Mouse (Mus musculus): ENCODE results near the gene Glipr2. TPM values are rescaled to one million over a fixed set of nuclear protein-coding genes. Genes with fewer than 3 reads are reported as not detected.

Glipr2 gene
- polyA plus RNA-seq, 1 experiment from 2014 or later, result 37.9 TPM

DNA sequence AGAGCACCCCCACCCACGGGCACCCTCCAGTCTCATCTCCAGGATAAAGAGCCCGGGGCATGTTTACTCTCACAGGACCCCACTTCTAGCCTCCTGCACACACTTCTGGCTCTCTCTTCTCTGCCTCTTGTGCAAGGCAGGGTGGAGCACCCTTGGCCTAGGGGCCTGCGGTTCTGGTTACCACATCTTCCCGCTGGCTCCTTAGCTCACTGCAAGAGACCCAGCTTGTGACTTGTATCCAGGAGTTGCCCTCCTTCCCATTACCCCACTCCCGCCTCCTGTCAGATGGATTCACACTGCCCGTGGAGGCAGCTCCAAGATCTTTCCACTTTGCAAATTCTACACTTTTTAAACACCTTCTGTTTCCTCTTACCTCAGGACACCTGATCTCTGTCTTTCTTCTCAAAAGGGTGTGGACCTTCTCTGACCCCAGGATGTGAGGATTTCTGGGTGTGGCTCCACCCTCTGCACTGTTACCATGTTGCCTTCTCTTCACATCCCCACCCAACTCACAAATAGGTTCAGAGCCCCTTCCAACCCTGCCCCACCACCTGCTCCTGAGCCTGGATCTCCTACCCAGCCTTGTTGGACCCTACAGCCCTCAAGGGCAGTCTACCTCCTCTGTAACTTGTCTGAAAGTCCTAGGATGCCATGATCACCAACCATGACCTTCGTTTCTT is 8.8 kb downstream of the Glipr2 start:
- Histone ChIP-seq H3K9me3 (ENCODE audit: low read length) (no peaks in the 10 kb centered on the region), H3K27ac (ENCODE audit: low read length) (peak overlapping the region; percentile 72; the same call in 1 of the 2 replicates), H3K4me1 (ENCODE audit: insufficient read depth, low read depth, low read length) (peaks cover 17% of the 10 kb centered on the region; the same call in 1 of the 2 replicates), H3K4me2 (replicated peaks; ENCODE audit: low read depth, low read length) (no peak overlapping the region), H3K36me3 (ENCODE audit: insufficient read depth, low read length) (no peaks in the 10 kb centered on the region), H3K27me3 (replicated peaks; ENCODE audit: insufficient read depth, low read length) (no peaks in the 10 kb centered on the region), H3K9ac (replicated peaks; ENCODE audit: low read depth) (no peak overlapping the region), H3K4me3 (ENCODE audit: low read depth, low read length) (no peak overlapping the region)
- TF ChIP-seq CTCF (IDR thresholded peaks at IDR 0.05), result no peak
- no peak for TF ChIP-seq EP300 (IDR thresholded peaks at IDR 0.05)
- peak; percentile 69 for DNase-seq (ENCODE audit: low spot score)
- ATAC-seq, result peak; percentile 74
- 54% methylated on average over 7 of the region's 7 CpGs for WGBS

DNA sequence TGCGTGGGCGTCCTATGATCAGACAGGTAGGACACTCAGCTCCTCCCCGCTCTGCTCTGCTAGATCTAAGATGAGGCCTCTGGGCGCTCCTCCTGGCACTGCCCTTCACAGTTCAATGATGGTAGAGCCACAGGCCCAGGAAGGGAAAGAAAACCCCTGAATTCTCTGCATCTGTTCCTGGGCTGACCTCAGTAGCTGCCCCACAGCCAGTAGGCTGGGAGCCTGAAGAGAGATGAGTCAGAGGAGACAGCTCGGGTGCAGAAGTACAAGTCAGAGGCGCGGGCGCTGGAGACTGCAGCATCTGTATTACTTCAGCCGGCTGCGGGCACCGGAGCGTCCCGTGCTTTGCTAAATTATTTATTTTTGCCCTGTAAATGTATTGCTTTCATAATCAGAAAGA is 11.4 kb downstream of the Glipr2 start:
- no peak for TF ChIP-seq CTCF (IDR thresholded peaks at IDR 0.05)
- no peak for TF ChIP-seq EP300 (IDR thresholded peaks at IDR 0.05)
- Histone ChIP-seq H3K9ac (replicated peaks; ENCODE audit: low read depth) (no peak overlapping the region), H3K4me2 (replicated peaks; ENCODE audit: low read depth, low read length) (no peak overlapping the region), H3K4me1 (ENCODE audit: insufficient read depth, low read depth, low read length) (peaks cover 23% of the 10 kb centered on the region; the same call in 1 of the 2 replicates), H3K36me3 (ENCODE audit: insufficient read depth, low read length) (no peaks in the 10 kb centered on the region), H3K27ac (ENCODE audit: low read length) (0 out of 2 replicates have a peak overlapping the region, but pooled peaks have one; percentile 5), H3K9me3 (ENCODE audit: low read length) (no peaks in the 10 kb centered on the region), H3K4me3 (ENCODE audit: low read depth, low read length) (no peak overlapping the region), H3K27me3 (replicated peaks; ENCODE audit: insufficient read depth, low read length) (no peaks in the 10 kb centered on the region)
- 62% methylated on average over 13 of the region's 13 CpGs for WGBS
- DNase-seq (ENCODE audit: low spot score), result peak; percentile 70
- ATAC-seq, result no peak

DNA sequence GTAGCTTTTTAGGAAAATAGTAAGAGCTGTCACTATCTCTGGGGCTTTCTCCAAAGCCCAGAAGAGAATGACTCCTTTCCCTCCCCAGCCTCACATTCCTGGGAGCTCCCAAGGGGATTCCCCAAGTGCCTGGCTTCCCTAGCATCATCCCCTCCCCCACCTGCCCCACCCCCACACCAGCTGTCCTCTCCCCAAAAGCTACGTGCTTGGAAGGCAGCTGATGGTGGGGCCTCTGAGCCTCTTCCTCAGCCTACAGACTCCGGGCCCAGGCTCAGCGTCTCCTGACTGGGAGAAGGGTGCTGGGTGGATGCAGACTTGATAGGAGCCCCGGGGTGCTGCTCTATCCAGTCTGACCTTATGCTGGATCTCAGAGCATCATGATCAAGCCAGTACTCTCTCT is 12.2 kb downstream of the Glipr2 start:
- no peaks in the 10 kb centered on the region for H3K9me3 ChIP-seq (ENCODE audit: low read length)
- no peak for ATAC-seq
- WGBS, result 39% methylated on average over 4 of the region's 4 CpGs

DNA sequence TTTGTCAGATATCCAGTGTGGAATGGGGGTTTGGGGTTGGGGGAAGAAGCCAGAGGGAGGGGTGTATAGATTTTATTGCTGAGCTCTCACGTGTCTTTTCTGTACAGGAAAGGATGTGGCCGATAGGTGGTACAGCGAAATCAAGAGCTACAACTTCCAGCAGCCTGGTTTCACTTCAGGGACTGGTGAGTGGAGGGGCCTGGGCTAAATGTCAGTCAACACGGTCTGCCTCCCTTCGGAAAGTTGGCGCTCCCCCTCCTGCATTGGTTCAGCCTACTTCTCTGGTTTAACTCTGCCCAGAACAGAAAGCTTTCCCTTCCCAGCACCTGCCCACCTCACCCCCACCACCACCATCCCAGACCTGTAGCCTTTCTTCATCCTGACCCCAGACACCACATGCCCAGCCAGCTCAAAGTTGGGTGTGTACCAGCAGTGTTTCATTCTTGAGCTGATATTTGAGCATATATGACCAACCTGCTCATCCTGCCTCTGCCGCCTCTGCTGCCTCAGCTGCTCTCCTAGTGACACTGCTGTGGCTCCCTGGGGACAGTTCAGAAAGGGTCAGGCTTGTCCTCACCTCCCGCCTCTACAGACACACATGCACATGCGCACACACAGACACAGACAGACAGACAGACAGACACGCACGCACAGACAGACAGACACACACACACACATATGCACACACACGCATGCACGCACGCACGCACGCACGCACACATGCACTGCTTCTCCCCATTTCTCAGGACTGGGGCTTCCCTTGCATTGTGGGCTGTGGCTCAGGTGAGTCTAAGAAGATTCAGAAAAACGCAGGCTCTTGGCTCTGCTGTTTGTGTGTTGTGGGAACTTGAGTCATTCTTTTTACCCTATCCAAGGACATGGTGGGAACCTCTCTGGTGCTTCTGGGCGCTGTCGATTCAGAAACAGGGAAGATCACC is 13.5 kb downstream of the Glipr2 start:
- DNase-seq (ENCODE audit: low spot score) (no peak), ATAC-seq (no peak)
- Histone ChIP-seq H3K36me3 (ENCODE audit: insufficient read depth, low read length) (no peaks in the 10 kb centered on the region), H3K4me1 (ENCODE audit: insufficient read depth, low read depth, low read length) (peaks cover 12% of the 10 kb centered on the region; the same call in 1 of the 2 replicates), H3K27ac (ENCODE audit: low read length) (no peak overlapping the region), H3K9ac (replicated peaks; ENCODE audit: low read depth) (no peak overlapping the region), H3K9me3 (ENCODE audit: low read length) (no peaks in the 10 kb centered on the region), H3K27me3 (replicated peaks; ENCODE audit: insufficient read depth, low read length) (no peaks in the 10 kb centered on the region), H3K4me2 (replicated peaks; ENCODE audit: low read depth, low read length) (no peak overlapping the region), H3K4me3 (ENCODE audit: low read depth, low read length) (no peak overlapping the region)
- TF ChIP-seq CTCF (IDR thresholded peaks at IDR 0.05) (no peak), EP300 (IDR thresholded peaks at IDR 0.05) (no peak)
- 86% methylated on average over 20 of the region's 20 CpGs for WGBS

More for the DNA sequence above, 12.2 kb downstream of the Glipr2 start:
- TF ChIP-seq EP300 (IDR thresholded peaks at IDR 0.05) (no peak), CTCF (IDR thresholded peaks at IDR 0.05) (no peak)
- no peak overlapping the region for H3K4me3 ChIP-seq (ENCODE audit: low read depth, low read length)
- no peak overlapping the region for H3K9ac ChIP-seq (replicated peaks; ENCODE audit: low read depth)
- no peaks in the 10 kb centered on the region for H3K36me3 ChIP-seq (ENCODE audit: insufficient read depth, low read length)
- H3K4me1 ChIP-seq (ENCODE audit: insufficient read depth, low read depth, low read length), result peaks cover 17% of the 10 kb centered on the region; the same call in 1 of the 2 replicates
- no peak for DNase-seq (ENCODE audit: low spot score)
- H3K27ac ChIP-seq (ENCODE audit: low read length), result no peak overlapping the region; the same call in 1 of the 2 replicates
- no peaks in the 10 kb centered on the region for H3K27me3 ChIP-seq (replicated peaks; ENCODE audit: insufficient read depth, low read length)
- no peak overlapping the region for H3K4me2 ChIP-seq (replicated peaks; ENCODE audit: low read depth, low read length)

GRCm38 (mm10) chr4:43971541-43972136 is 14.4 kb downstream of the Glipr2 start:
- no peak overlapping the region for H3K4me3 ChIP-seq (ENCODE audit: low read depth, low read length)
- H3K9me3 ChIP-seq (ENCODE audit: low read length), result no peaks in the 10 kb centered on the region
- peak overlapping the region; percentile 69 for H3K27ac ChIP-seq (ENCODE audit: low read length)
- peaks cover 5% of the 10 kb centered on the region; the same call in 1 of the 2 replicates for H3K4me1 ChIP-seq (ENCODE audit: insufficient read depth, low read depth, low read length)
- H3K36me3 ChIP-seq (ENCODE audit: insufficient read depth, low read length), result no peaks in the 10 kb centered on the region
- TF ChIP-seq EP300 (IDR thresholded peaks at IDR 0.05) (no peak), CTCF (IDR thresholded peaks at IDR 0.05) (no peak)
- H3K4me2 ChIP-seq (replicated peaks; ENCODE audit: low read depth, low read length), result no peak overlapping the region
- ATAC-seq (no peak), DNase-seq (ENCODE audit: low spot score) (no peak)
- H3K27me3 ChIP-seq (replicated peaks; ENCODE audit: insufficient read depth, low read length), result no peaks in the 10 kb centered on the region
- no peak overlapping the region for H3K9ac ChIP-seq (replicated peaks; ENCODE audit: low read depth)
- 53% methylated on average over 9 of the region's 9 CpGs for WGBS

GRCm38 (mm10) chr4:43972137-43972591 is 15.0 kb downstream of the Glipr2 start:
- no peak overlapping the region for H3K4me3 ChIP-seq (ENCODE audit: low read depth, low read length)
- peaks cover 5% of the 10 kb centered on the region; the same call in 1 of the 2 replicates for H3K4me1 ChIP-seq (ENCODE audit: insufficient read depth, low read depth, low read length)
- H3K4me2 ChIP-seq (replicated peaks; ENCODE audit: low read depth, low read length), result no peak overlapping the region
- 0% methylated on average over 5 of the region's 8 CpGs for WGBS
- no peak overlapping the region for H3K9ac ChIP-seq (replicated peaks; ENCODE audit: low read depth)
- no peaks in the 10 kb centered on the region for H3K27me3 ChIP-seq (replicated peaks; ENCODE audit: insufficient read depth, low read length)
- DNase-seq (ENCODE audit: low spot score), result peak; percentile 91
- H3K36me3 ChIP-seq (ENCODE audit: insufficient read depth, low read length), result no peaks in the 10 kb centered on the region
- peak overlapping the region; percentile 69 for H3K27ac ChIP-seq (ENCODE audit: low read length)
- H3K9me3 ChIP-seq (ENCODE audit: low read length), result no peaks in the 10 kb centered on the region
- ATAC-seq, result peak; percentile 85
- TF ChIP-seq CTCF (IDR thresholded peaks at IDR 0.05) (no peak; the same call in 1 of the 2 replicates), EP300 (IDR thresholded peaks at IDR 0.05) (peak; percentile 74)
